Mouse (Mus musculus) layer of hippocampus, postnatal 25 days (tissue): ENCODE measurements around the gene Aqp2. TPM values are rescaled to one million over a fixed set of nuclear protein-coding genes. Genes with fewer than 3 reads are reported as not detected.

Experiments
- DNase-seq, 2 experiments: peaks; one replicate each; pipeline ENCODE4 v3.0.0; 2022; ENCODE audit warnings: mixed read lengths in 2 of 2, low spot score in 1 of 2; ENCODE audit errors: extremely low spot score in 1 of 2
- total RNA-seq, 2 experiments: library from RNA; stranded (reverse); gene quantifications; 2 replicates each; pipeline ENCODE4 v1.2.3; 2021

Gene Aqp2
- total RNA-seq, 2 experiments from 2014 or later = 0.20 TPM; not detected in 1

DNA sequence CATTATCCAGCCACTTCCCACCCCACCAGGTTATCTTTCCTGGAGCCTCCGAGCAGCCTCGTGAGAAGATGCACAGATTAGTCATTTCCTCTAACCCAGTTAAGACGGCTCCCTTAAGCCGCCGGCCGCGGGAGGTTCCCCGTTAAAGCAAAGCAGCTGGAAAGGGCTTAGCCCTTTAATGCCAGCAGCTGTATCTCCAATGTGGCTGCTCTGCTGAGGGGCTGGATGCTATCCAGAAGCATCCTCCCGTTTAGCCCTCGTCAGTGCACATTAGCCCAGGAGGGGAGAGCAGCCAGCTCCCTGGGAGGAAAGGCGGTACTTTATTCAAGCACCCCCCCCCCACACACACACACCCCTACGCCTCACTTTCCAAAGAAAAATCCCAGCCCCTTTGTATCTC lies 35.9 kb downstream of the Aqp2 start:
- DNase-seq = no peak

DNA sequence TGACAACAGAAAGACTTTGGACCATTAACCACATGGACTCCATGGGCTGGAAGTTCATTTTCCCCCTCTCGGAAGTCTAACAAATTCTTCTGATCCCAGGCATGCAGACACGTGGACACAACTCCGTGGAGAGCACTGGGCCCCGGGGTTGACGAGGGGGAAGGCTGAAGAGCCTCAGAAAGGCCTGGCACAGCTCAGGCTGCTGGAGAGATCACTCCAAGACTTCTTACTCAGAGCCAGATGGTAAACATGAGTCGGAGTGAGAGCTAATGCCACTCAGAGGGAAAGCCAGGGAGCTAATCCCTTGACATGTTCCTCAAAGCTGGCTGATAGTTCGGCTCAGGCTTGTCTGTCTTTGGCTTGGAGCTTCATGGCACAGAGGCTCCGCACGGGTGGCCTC lies 36.4 kb downstream of the Aqp2 start:
- DNase-seq = no peak

DNA sequence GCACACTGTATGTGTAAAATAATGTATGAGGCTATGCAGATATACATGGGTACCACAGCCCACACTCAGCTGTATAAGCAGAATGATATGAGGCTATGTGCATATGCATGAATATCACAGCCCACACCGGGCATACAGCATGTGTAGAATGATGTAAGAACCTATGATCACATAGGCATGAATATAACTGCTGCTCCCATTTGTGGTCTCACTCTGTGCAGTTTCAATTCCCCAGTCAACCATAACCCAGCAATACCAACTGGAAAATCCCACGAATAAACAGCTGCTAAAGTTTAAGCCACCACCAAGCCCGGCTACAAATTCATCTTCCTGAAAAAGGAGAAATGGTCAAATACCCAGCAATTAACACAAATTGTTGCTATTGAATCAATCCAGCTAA lies 39.7 kb downstream of the Aqp2 start:
- no peak for DNase-seq

DNA sequence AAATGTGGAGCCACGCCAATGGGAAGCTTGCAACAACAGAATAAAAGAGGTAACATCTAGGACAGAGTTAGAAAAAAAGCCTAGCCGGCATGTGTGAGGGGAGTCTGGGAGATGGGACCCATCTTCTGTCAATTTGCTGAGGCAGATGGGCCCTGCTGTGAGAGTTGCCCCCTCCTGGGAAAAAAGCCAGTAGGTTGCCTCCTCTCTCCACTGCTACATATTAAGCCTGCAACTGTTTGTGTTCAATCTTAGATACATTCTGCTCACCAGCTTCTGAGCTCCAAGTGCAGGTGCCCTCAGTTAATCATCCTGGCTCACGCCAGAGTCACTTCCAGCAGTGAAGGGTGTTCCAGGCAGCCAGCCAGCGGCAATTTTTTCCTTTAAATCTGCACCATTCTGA lies 41.0 kb downstream of the Aqp2 start:
- DNase-seq = peak in 1 of 2 experiments; percentile 29

DNA sequence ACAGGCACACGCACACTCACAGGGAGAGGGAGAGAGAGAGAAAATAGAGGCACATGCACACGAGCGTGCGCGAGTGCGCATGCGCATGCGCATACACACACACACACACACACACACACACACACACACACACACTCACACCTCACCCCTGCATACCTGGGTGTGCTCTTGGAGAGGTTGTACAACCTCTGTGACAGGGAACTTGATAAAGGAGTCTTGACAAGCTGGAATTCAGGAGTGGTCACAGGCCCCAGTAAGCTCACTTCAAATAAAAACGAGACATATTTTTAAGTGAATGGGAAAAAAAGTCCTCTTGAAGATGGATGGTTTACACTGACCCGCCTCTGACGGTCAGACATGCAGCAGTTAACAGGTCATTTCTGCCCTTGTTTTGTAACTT lies 43.2 kb downstream of the Aqp2 start:
- no peak for DNase-seq

DNA sequence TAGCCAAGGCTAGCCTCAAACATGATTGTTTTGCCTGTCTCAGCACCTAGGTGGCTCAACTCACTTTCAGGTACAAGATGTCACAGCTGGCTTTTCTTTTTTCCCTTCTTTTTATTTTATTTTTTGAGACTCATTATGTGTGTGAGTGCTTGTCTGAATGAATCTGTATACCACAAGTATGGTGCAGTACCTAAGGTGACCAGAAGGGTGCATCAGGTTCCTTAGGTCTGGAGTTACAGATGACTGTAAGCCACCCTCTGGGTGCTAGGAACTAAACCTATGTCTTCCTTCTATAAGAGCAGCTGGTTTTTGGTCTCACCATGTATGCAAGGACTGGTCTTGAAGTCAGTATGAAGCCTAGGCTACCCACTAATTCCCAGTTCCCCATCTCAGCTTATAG lies 52.8 kb downstream of the Aqp2 start:
- no peak for DNase-seq

Other genes starting within 250 kb of the Aqp2 start
- 10 to 100 TPM in 1 of 2 experiments, 1 to 10 TPM in 1; 9.3 to 11.3 TPM for gene Fmnl3, start 208.6 kb upstream of the Aqp2 start, total RNA-seq
- gene Tmbim6, start 186.2 kb upstream of the Aqp2 start, total RNA-seq = 100 to 1,000 TPM; 359 to 369 TPM
- gene Nckap5l, start 121.3 kb upstream of the Aqp2 start, total RNA-seq = 10 to 100 TPM; 18.4 to 26.0 TPM
- 1 to 10 TPM; 5.0 to 5.3 TPM for gene Bcdin3d, start 104.3 kb upstream of the Aqp2 start, total RNA-seq
- 100 to 1,000 TPM; 317 to 343 TPM for gene Faim2, start 50.9 kb upstream of the Aqp2 start, total RNA-seq
- under 1 TPM in 1 of 2 experiments, not detected in 1; 0.15 TPM for gene Aqp5, start 11.7 kb downstream of the Aqp2 start, total RNA-seq
- not detected for gene Aqp6, start 22.3 kb downstream of the Aqp2 start, total RNA-seq
- 1 to 10 TPM; 4.4 to 6.2 TPM for gene Racgap1, start 72.6 kb downstream of the Aqp2 start, total RNA-seq
- gene Asic1, start 91.3 kb downstream of the Aqp2 start, total RNA-seq = 10 to 100 TPM; 29.6 to 32.0 TPM
- 100 to 1,000 TPM; 101 to 117 TPM for gene Smarcd1, start 123.1 kb downstream of the Aqp2 start, total RNA-seq
- gene Gm17349, start 126.4 kb downstream of the Aqp2 start, total RNA-seq = 1 to 10 TPM; 5.3 to 9.0 TPM
- 100 to 1,000 TPM; 128 to 145 TPM for gene Gpd1, start 138.5 kb downstream of the Aqp2 start, total RNA-seq
- 100 to 1,000 TPM; 124 to 135 TPM for gene Cox14, start 146.6 kb downstream of the Aqp2 start, total RNA-seq
- gene Cers5, start 193.8 kb downstream of the Aqp2 start, total RNA-seq = 10 to 100 TPM; 29.0 to 34.0 TPM